Mouse (Mus musculus) brain, adult 2 months (tissue): ENCODE measurements around the gene Vash2.

ENCODE experiments used
- DNase-seq: peaks from one replicate; pipeline ENCODE4 v3.0.0; 2011; ENCODE audit warnings: low read depth, low spot score

Vash2 gene

DNA sequence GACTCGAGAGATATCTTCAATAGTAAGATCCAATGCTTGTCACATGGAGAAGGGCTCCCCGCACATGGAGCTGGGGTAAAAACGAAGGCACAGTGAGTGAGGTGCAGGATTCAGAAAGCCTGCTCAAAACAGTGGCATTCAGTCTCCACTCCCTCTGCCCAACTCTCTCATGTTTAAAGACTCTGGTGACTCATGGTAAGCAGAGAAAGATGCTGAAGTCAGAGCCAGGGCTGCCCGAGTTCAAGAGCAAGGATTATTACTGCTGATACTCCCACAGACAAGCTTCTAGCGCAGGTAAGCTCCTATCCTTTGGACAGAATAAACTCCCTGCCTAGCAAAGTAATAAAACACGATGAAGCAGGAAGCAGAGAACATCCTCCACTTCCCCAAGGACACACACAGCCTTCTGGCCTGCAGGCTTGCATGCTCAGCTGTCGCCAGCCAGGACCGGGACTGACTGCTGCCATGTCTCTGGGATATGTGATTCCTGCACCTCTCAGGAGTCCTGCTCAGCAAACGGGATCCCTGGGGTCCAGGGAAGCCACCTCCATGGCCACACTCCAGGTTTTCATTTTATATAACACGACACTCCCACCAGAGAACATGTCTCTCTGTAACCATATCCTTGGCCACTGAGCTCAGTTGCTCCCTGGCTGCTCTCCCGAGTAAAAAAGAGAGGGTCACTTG is 2.1 kb downstream of the Vash2 start:
- DNase-seq = peak; percentile 17

DNA sequence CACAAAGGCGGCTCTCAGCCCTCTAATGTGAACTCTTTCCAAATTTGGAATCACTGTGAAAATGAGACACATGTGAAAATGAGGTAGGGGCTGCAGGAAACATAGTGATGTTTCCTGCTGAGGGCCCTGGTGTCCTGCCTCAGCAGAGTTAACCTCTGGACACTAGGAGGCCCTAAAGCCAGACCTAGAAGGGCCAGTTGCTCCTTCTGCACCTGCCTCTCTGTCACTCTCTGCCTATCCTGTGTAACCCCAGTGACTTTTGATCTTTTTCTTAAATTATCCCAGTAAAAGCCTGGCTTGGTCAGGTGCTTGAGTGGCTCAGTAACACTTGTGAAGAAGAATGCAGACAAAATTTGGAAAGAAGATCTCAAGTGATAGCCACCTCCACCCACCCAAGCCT is 4.3 kb downstream of the Vash2 start:
- DNase-seq = no peak

DNA sequence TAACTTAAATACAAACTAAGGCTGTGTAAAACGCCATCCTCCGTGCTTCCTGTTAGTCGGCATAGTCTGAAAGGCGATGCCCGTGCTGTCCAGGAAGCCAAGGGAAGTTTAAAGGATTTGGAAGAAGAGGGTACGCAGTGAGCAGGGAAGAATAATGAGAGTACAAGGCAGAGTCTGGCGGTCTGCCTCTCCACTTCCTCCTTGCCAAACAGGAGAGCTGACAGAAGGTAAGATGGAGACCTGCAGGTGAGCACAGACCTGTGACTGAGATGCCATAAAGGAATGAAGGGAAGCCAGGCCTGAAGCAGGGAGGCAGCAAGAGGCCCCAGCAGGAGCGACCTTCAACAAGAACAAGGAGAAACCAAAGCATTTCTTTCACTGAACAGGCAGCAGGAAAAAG is 4.9 kb downstream of the Vash2 start:
- DNase-seq = no peak

DNA sequence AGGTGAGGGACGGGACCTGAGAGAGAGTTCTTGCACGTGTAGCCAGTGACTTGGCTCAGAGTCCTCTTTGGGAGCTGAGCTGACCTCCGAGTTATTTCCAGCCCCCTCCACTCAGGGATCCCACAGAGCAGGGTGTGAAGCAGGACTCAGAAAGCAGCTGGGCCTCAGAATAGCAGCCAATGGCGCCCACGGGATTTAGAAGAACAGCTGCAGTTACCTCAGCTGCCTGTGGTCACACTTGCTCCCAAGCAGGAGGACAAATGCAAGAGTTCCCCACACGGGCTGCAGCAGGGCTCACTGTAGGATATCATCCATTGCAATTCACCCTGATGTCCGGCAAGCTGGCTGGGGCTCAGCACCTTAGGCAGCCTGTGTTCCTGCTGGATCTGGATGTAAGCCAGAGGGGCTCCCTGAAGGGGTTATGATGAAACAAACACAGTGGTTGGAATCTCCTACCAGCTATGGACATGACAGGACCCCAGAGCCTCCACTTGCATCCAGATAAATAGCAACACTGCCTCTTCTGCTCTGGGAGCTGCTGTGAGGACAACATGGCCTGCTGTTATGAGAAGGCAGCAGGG is 6.4 kb downstream of the Vash2 start:
- peak; percentile 71 for DNase-seq

DNA sequence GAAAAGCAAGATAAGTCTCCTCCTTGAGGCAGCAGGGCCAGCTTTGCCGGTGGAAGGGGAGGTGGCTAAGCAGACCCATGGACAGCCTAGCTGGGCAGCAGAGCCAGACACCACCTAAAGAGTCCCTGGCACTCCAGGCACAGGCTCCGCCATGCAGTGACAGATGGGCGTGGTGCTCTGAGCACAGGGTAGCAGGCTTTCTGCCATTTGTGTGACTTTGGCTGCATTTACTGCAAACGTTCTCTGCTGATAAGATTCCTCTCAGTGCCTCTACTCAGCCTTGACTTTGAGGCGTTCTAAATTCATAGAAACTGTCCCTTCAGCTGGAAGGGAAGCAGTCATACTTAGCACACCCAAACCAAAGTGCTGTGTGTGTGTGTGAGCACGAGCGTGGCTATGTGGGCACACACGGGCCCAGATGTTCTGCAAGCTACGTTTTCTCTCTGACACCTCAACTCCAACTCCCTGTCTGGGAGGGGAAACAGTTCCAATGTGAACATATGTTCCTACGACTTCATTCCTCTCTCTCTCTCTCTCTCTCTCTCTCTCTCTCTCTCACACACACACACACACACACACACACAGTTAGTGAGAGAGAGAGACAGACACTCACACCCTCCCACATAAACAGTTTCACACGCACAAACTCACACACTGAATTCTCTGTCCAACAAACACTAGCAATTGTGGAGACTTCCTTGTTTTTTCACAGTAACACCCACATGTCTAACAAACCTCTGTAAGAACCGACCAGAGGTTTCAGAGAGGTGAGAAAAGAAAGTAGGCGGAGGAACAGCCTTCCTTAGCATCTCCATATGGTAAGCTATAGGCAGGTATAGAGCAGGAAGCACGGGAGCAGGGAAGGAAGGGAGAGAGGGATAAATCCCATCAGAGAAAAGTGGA is 7.1 kb downstream of the Vash2 start:
- peak; percentile 73 for DNase-seq

DNA sequence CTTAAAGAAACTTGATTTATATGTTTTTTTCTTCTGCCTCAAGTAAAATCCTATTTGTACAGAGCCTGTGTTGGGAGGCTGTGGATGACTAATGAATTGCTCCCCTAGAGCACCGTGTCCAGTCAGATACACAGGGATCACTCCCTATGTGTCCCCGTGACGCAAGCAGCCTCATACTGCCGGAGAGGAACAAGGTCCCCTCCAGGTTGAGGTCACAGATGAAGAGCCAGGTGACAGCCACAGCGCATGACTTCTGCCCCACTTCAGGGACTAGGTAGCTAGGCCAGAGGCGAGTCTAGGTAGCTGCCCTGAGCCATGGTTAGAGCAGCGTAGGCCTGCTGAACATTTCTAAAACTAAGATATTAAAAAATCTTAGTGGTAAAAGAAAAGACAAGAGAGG is 11.1 kb downstream of the Vash2 start:
- no peak for DNase-seq

DNA sequence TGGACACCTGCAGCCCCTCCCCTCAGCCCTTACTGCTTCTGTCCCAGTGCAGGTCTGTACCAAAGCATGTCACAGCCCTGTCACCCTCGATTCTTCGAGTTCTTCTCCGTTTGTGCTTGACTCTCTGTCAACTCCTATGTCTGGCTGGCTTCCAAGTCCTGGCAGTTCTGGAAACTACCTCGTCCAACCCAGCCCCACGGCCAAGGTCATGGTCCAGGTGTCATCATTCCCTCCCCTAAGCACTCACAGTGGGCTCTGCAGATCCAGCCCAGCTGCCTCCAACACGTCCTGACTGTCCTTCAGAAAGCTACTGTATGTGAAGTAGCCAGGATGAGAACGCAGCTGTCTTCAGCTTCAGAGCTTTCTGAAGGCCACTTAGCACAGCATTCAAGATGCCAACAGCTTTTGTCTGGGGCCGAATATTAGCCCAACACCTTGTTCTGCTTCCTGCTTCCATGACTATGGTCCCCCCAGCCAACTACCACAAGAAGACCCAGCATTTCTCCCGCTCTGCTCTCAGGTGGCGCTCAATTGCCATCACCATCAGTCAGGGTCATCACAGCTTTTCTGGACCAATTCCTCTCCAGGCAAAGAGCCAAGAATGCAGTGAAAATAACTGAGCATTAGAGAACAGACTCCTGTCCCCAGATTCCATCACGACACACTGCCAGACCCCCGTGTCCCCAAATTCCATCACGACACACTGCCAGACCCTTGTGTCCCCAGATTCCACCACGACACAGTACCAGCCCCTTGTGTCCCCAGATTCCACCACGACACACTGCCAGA is 13.9 kb downstream of the Vash2 start:
- DNase-seq = no peak

DNA sequence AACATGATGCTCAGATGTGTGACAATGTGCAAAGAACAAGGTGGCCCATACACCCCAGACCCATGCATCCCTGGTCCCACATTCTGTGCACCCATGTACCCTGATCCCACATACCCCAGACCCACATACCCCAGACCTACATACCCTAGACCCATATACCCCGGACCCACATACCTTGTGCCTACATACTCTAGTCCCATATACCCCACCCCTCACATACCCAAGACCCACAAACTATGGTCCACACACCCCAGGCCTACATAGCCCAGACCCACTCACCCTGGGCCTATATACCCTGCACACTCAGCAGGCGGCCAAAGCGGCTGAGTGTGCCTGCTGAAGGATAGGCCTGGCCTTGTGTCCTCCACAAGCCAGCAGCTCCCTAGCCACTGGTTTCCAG is 16.3 kb downstream of the Vash2 start:
- DNase-seq = no peak

DNA sequence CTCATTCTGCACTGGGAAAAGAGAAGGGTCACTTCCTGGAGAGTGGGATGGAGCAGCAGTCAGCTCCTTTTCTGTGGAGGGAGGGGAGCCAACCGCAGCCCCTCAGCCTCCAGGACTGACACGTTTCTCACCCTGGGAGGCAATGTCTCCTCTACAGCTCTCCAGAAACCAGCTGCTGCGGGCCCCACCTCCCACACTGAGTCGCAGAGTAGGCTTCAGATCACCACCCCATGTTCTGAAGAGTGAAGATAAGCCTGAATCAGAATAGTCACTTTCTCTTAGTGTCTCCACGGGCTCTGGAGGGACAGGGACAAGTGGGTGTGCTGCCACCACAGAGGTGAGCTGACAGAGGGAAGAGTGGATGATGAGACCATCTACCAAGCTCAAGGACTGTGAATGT is 20.3 kb downstream of the Vash2 start:
- no peak for DNase-seq

DNA sequence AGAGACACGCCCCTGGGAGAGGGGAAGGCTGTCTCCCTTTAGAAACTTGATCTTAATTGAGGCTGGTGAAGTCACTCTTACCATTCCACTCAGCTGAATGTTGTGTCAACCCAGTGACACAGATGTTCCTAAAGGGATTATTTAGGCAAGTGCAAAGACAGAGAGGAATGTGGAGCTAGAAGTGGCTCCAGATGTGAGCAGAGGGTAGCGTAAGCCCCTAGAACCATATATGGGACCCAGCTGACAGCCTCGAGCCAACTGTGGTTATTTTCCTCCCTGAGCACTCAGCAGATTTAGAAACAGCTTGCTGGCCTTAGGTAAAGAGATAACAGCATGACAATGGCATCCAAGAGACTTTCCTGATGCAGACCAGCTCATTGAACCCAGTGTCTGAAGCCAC is 26.1 kb downstream of the Vash2 start:
- DNase-seq = no peak

DNA sequence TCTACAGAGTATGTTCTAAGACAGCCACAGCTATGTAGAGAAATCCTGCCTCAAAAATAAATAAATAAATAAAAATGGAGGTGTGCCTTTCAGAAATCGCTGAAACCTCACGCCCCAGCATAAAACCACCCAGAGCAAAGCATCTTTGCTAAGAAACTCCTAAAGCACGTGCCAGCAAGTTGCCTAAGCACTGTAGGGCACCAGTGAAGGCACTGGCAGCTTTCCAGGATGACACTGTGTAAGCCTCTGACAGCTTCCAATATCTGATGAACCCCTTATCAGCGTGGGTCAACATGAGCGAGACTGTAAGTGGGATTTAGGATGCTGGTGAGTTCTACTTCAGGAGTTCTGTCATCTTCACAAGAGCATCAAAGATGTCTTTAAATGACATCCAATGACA is 28.1 kb downstream of the Vash2 start:
- DNase-seq = no peak

DNA sequence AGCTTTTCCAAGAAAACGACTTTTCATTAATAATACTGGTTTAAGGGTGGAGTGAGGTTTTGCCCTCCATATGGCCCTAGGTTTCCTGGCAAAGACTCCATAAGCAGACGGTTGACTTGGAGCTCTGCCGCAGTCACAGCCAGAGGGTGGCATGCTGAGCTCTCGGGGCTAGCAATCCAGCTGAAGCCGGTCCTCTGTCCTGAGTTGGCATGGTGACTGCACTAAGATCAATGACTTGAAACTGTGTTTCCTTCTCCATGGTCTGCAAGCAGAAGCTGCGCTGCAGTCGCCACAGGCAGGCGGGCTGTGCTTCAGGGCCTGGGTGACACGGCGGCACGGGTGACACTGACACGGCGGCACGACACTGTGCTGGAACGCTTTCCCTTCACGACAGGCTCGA is 30.2 kb downstream of the Vash2 start:
- DNase-seq = peak; percentile 73

DNA sequence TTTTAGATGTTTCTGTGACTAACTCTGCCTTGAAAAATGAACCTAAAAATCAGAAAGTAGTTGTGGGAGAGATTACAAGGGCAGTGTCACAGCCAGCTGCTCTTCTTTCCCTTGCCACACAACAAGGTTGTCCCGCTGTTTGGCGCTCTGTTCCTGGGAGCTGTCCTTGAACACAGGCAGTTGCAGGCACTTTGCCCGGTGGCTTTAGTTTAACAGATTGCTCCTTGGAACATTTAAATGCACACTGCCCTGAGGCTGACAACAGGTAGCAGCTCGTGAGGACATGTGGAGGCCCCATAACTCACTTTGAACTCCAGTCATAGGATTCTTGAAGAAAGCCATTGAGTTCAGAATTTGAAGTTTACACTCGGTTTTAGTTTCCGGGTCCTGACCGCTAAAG is 30.7 kb downstream of the Vash2 start:
- DNase-seq = peak; percentile 73

DNA sequence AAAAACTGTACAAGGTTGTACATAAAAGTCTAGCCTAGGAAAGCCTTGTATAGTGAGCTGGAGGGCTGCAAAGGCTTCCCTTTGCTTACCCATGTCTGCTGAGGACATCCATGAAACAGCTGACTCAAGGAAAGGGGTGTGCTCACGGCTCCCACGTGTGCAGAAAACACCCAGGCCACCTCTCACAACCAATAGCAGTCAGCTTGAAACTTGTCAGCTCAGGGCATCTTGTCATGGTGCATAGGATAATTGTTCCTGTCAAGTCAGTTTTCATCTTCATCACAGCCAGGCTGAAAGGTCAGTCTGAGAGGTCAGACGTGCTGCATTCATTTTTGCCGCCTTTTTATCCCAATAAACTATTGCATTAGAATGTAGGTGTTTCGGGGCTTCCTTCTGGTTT is 31.1 kb downstream of the Vash2 start:
- no peak for DNase-seq

DNA sequence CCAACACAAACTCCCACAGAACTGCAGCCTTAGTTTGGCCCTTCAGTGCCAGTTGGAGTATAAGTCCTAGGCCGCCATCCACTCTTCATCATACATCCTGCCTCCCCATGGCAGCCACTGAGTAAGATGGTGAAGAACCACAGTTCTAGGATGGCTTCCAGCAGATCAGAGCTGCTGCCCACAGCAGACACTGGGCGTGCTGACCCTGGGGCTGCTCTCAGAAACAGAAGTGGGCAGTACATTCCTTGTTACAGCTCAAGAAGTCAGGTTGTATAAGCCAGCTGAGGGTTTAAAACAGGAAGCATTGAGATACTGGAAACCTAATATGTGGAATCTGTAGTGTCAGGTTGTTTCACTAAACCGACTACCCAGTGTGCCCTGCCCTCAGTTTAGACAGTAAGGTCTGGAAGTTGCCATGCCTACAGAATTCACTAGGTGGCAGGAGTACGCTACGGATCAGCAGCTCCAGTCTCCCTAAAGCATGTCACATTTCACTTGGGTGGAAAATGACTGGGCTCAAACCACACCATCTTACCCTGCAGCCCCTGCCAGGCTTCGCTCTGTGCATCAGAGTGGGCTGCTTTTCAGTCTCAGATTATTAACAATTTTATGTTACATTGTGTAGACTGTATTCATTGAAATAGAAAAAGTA is 34.9 kb downstream of the Vash2 start:
- peak; percentile 90 for DNase-seq

DNA sequence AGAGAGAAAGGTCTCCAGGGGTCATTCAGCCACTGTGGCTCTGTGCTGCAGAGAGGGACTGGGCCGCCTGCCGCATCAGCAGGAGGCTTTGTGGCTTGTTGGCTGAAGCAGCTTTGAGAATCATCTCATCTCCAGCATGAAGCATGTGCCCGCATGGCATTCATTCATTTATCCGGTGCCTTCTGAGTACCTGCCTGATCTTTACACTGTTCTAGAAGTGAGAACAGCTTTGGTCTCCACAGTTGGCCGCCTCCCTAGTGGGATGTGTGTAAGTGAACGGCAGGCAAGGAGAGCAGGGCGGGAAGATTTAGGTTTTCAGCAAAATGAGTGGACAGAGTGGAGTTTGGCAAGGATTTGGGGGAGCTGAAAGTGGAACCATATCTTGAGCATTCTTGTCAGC is 39.3 kb downstream of the Vash2 start:
- DNase-seq = peak; percentile 79

DNA sequence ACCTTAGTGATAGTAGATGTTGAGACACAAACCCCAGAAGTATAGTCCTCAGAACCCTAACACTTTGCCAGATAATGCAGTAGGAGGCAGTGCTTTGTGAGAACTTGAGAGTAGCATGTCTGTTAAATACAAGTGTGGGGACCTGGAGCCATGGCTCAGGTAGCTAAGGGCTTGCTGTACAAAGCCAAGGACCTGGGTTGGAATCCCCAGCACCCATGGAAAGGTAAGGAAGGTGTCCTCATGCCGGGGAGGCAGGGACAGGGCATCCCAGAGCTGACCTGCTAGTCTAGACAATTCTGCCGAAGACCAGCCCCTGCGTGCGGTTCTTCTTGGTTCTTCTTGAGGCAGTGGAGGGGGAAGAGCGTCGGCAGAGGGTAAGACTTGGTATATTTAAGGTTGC is 48.9 kb downstream of the Vash2 start:
- no peak for DNase-seq

DNA sequence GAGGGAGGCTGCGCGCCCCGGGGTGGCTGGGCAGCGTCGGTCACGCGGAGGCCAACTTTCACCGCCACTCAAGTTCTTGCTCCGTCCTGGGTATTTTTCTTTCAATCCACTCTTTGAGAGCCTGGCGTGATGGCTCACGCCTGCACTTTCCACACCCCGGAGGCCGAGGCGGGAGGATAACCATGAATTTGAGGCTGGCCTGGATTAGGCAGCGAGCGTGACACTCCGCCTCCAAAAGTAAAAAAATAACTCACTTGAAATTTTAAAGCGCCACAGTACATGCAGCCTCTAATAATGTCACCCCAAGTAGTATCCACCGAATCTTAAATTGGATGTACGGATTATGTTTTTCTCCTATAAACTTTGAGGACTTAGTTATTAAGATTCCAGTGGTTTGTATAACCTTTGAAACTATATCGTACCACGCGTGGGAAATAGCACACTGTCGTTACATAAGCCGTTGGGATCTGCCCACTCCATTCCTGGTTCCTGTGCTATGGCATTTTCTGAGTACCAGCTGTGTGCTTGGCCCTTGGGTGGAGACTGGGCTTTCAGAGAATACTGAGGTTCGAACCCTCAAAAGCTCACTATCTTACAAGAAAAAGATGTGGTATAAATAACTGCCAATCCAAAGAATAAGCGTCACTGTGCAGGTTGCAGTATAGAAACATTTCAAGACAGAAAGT is 49.9 kb downstream of the Vash2 start:
- peak; percentile 76 for DNase-seq

DNA sequence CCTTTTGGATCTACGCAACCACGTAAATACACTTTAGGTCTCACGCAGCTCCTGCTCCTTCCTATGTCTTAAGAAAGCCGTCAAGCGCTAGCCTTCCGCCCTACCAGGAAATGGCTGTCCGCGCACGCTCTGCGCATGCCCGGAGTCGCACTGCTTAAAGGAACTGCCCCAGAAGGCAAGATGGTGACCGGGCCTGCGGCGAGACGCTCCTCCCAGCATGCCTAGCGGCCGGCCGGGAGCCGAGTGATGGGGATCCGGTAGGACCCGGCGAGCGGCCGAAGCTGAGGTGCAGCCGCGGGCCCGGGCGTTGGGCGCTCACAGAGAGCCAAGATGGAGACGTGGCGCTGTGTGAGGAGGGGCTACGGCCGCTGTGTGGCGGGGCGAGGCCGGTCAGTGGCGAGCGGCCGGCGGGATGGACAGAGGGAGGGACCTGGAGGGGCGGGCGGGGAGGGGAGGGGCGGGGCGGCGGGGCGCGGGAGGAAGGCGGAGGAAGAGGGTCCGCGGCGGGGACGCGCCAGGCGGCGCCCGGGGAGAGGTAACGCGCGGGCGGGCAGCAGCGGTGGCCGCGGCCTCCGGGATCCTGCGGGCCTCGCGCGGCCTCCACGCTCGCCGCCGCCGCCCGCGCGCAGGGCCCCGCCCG is 50.6 kb downstream of the Vash2 start:
- DNase-seq = peak; percentile 100

DNA sequence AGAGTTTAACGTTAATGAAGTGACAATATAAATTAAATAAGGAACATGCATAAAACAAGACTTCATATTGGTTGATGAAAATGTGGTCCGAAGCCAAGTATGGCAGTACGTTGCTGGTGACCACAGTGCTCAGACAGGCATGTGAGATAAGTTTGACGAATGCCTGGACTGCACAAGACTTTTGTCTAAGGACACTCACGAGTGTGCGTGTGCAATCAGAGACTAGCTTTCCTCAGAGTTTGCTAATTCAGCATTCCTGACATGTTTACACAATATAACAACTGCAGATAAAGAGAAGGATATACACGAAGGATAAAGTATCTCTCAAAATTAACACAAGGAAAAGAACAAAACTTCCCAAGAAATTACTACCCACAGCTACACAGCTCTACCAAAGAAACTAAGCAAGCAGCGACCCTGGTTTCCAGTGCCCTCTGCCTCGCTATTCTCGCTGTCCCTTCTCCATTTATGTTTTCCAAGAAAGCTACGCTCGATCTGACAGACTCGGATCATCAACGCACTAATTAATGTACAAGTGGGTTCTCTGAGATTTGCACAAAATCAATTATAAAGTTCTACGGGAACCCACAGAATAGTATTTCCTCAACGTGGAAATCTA is 51.2 kb downstream of the Vash2 start:
- DNase-seq = peak; percentile 26
